Mouse (Mus musculus) forebrain, embryonic 10.5 days (tissue): ENCODE measurements around the gene Hils1. TPM values are rescaled to one million over a fixed set of nuclear protein-coding genes. Genes with fewer than 3 reads are reported as not detected.
A peak's percentile ranks its signal among the peaks of the same experiment; 100 is the strongest.
"Not testable (repeated sequence)": the region's sequence is repeated elsewhere in the genome, so short reads cannot be mapped to it uniquely, and the experiment has no call there.

Experiments
- DNase-seq: peaks from one replicate; pipeline ENCODE4 v3.0.0-alpha.2; 2017; ENCODE audit warnings: low spot score; ENCODE audit errors: extremely low spot score
- H3K27ac ChIP-seq: fragments of 300-500 bp; sonication (generic); 2 replicates; pipeline ENCODE4 v1.5.1; 2016; ENCODE audit warnings: mild to moderate bottlenecking
- H3K27me3 ChIP-seq: fragments of 300-500 bp; sonication (generic); 2 replicates; pipeline ENCODE4 v1.6.1; 2016; ENCODE audit warnings: mild to moderate bottlenecking; ENCODE audit not compliant: poor library complexity, severe bottlenecking
- H3K36me3 ChIP-seq: fragments of 300-500 bp; sonication (generic); replicated peaks from 2 replicates; pipeline ENCODE4 v1.6.1; 2016; ENCODE audit warnings: mild to moderate bottlenecking, moderate library complexity
- H3K4me1 ChIP-seq: fragments of 300-500 bp; sonication (generic); 2 replicates; pipeline ENCODE4 v1.6.1; 2016
- H3K4me3 ChIP-seq: fragments of 300-500 bp; sonication (generic); 2 replicates; pipeline ENCODE4 v1.5.1; 2016; ENCODE audit warnings: mild to moderate bottlenecking, moderate library complexity
- H3K9me3 ChIP-seq: fragments of 300-500 bp; sonication (generic); 2 replicates; pipeline ENCODE4 v1.6.1; 2016; ENCODE audit warnings: mild to moderate bottlenecking, moderate library complexity
- WGBS: fragments of 180-500 bp; shearing (Covaris S2); methylation state at CpG from one replicate; pipeline ENCODE4 v1.1.7; 2016; 5-methylcytosine and 5-hydroxymethylcytosine counted together
- polyA plus RNA-seq: library from polyadenylated mRNA; unstranded; fragments of >200 nt; fragmentation: Nextera tagmentation; extraction: Ambion mirVana; gene quantifications from 2 replicates; pipeline ENCODE4 v1.2.1, GENCODE M21; 2016

Hils1 gene
- polyA plus RNA-seq, 1 experiment from 2014 or later, result not detected

DNA sequence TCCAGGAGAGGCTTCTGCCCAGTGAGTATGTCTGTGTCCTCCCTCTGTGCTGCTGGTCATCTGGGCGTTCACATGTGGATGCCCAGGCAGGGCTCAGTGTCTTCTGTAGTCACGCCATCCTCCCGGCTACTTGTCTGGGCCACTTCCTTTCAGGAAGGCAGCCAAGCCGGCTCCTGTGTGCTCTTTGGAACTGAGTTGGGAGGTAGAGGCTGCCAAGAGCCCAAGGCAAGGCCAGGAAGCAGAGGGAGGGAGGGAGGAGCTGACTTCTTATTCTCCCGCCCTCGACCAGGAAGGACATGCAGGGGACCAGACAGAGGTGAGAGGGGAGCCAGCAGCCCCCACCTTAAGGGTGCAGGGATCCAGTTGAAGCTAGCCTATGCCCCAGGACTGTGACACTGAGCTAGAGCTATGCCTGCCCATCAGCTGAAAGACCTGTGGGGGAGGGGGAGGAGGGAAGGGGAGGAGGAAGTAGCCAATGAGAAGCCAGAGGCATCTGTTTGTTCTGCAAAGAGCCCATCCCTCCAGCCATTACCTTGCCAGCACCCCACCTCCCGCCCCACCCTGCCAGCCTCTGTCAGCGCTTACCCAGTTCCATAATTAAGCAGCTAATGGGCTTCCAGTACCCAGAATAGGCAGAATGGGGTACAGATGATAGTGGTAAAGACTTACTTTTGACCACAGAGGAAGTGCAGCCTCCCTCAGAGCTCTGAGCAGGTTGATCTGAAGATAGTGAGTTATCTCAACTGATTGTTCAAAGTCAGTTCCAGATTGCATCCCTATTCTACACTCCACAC, 9.1 kb upstream of the Hils1 start:
- H3K36me3 ChIP-seq, result no peaks in the 10 kb centered on the region
- H3K27ac ChIP-seq, result peak overlapping the region; percentile 63
- 26% methylated on average over 8 of the region's 8 CpGs for WGBS
- H3K9me3 ChIP-seq, result no peaks in the 10 kb centered on the region
- peaks cover 4% of the 10 kb centered on the region; the same call in 1 of the 2 replicates for H3K27me3 ChIP-seq
- DNase-seq, result no peak
- H3K4me1 ChIP-seq, result peaks cover 30% of the 10 kb centered on the region
- H3K4me3 ChIP-seq, result no peak overlapping the region; the same call in 1 of the 2 replicates

DNA sequence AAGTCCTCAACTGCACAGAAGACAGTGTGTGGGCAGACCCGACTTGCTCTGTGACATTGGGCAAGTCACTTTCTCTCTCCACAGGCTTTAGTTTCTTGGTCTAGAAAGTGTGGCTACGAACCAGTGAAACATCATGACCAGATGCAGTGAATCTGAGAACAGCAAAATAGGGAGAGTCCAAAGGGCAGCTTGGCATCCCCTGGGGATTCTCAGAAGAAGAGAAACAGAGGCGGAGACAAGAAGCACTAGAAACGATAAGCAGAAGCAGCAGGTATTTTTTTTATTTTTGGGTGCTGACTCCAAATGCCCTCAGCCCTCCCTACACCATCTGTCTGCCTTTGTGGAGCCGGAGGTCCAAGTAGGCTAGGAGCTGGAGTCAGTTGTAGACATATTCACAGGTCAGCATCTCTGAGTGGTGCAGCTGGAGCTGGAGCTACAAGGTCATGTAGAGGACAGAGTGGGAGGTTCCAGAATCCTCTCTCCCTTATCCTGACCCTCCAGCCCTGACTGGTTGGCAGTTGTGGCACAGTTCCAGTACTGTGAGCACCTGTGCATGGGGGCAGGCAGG, 4.8 kb upstream of the Hils1 start:
- Histone ChIP-seq H3K4me1 (peaks cover 19% of the 10 kb centered on the region), H3K27me3 (no peaks in the 10 kb centered on the region), H3K36me3 (no peaks in the 10 kb centered on the region), H3K27ac (no peak overlapping the region), H3K9me3 (no peaks in the 10 kb centered on the region), H3K4me3 (no peak overlapping the region)
- WGBS, result 87% methylated on average over 5 of the region's 5 CpGs
- no peak for DNase-seq

DNA sequence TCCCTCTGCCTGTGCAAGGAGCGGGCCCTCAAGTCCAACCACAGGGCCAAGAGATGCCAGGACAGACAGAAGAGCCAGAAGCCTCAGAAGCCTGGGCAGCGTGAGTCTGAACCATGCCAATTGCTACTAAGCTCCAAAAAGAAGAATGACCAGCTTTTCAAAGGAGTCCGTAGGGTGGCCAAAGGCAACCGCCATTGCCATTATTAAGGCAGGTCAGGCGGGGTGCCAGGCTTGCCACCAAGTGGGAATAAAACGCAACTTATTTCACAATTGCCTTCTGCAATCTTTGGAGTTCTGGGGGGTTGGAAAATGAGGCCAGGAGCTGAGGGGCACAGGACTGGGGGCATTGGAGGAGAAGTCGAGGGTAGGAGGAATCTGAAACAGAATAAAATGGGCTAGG, 794 bp downstream of the Hils1 start:
- Histone ChIP-seq H3K9me3 (no peaks in the 10 kb centered on the region), H3K27me3 (peaks cover 27% of the 10 kb centered on the region), H3K4me1 (peaks cover 10% of the 10 kb centered on the region), H3K4me3 (no peak overlapping the region), H3K27ac (no peak overlapping the region), H3K36me3 (no peaks in the 10 kb centered on the region)
- no peak for DNase-seq
- WGBS, result 82% methylated on average over 7 of the region's 7 CpGs

DNA sequence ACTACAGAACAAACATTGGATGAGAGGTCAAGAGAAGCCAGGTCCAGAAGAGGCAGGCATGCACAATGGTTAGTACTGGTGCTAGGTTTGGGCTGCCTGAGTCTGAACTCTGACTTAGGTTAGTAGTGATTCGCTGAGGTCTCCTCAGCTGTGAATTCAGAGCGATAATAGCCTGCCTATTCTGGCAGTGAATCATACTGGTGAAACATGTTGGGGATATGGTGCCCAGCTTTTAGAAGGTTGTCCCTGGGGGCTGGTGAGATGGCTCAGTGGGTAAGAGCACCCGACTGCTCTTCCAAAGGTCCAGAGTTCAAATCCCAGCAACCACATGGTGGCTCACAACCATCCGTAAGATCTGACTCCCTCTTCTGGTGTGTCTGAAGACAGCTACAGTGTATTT, 2.3 kb downstream of the Hils1 start:
- H3K9me3 ChIP-seq, H3K36me3 ChIP-seq, H3K27ac ChIP-seq, H3K4me1 ChIP-seq, H3K4me3 ChIP-seq, DNase-seq: not testable (repeated sequence)
- H3K27me3 ChIP-seq, result peaks cover 27% of the 10 kb centered on the region
- 90% methylated on average over 4 of the region's 4 CpGs for WGBS

DNA sequence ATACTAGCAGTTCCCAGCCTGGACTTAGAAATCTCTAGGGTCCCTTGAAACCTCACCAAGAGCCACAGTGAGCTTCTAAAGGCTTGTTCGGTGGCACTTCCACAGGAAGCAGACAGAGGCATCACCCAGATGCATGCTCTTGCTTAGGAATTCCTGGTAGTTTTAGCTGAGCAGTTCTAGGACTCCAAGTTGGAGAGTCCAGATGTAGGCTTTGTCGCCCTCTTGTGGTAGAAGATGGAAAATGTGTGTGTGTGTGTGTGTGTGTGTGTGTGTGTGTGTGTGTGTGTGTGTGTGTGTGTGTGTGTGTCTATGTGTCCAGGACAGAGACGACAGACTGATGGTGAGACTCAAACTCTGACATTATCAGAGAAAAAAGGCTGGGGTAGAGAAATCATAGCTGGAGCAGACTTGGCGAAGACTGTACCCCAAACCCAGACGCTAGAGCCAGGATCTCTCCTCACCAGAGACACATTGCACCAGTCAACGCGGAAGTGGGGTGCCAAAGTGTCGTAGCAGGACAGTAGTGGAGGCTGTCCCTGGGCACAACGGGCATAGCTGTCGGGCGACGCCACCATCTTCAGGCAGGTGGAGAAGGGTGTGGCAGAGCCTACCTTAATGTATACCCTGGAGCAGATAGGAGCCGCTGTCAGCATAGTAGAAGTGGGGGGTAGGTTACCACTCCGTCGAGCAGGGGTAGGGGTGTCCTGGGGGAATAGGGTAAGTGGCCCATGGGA, 3.0 kb downstream of the Hils1 start:
- Histone ChIP-seq H3K4me1 (peaks cover 8% of the 10 kb centered on the region; the same call in 1 of the 2 replicates), H3K27ac (no peak overlapping the region), H3K9me3 (no peaks in the 10 kb centered on the region), H3K4me3 (no peak overlapping the region), H3K36me3 (no peaks in the 10 kb centered on the region), H3K27me3 (peaks cover 27% of the 10 kb centered on the region)
- WGBS, result 64% methylated on average over 15 of the region's 15 CpGs
- DNase-seq, result peak; percentile 60

DNA sequence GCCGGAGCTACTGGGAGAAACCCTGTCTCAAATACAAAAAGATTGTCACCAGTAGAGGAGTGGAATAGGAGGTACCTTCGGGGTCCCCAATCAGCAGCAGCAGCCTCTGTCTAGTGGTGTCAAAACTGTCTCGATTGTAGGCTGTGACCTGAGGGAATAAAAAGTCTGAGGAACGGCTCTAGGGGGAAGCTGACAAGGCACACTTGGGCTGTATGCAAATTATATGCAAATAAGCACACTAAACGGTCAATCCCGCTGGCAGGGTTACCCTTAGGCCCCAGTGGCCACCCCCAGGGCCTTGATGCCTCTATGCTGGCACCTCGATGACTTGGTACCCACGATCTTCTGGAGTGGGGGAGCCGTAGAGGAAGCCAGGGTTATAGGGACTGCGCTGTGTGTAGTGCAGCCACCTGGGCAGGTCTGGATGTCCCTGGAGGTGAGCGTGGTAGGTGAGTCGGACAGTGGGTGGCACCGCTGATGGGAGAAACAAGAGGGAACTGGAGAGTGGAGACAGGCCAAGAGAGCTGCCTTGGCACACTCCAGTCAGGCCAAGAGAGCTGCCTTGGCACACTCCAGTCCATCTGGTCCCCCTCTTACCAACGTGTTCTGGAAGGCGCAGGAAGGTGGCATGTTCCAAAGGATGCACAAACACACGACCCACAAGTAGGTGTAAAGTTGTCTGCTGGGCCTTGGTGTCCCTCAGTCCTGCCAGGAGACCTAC, 4.7 kb downstream of the Hils1 start:
- 73% methylated on average over 16 of the region's 16 CpGs for WGBS
- no peak for DNase-seq
- H3K36me3 ChIP-seq, result no peaks in the 10 kb centered on the region
- H3K27me3 ChIP-seq, result peaks cover 27% of the 10 kb centered on the region
- no peak overlapping the region for H3K4me3 ChIP-seq
- no peaks in the 10 kb centered on the region for H3K9me3 ChIP-seq
- H3K27ac ChIP-seq, result no peak overlapping the region
- H3K4me1 ChIP-seq, result peaks cover 8% of the 10 kb centered on the region; the same call in 1 of the 2 replicates

- Histone ChIP-seq H3K4me1 (peaks cover 9% of the 10 kb centered on the region; the same call in 1 of the 2 replicates), H3K36me3 (no peaks in the 10 kb centered on the region), H3K27me3 (peaks cover 27% of the 10 kb centered on the region), H3K9me3 (no peaks in the 10 kb centered on the region), H3K27ac (no peak overlapping the region), H3K4me3 (no peak overlapping the region)
- 66% methylated on average over 5 of the region's 5 CpGs for WGBS
- DNase-seq, result no peak
These were observed 5.5 kb downstream of the Hils1 start for GRCm38 (mm10) chr11:94972887-94973286.

DNA sequence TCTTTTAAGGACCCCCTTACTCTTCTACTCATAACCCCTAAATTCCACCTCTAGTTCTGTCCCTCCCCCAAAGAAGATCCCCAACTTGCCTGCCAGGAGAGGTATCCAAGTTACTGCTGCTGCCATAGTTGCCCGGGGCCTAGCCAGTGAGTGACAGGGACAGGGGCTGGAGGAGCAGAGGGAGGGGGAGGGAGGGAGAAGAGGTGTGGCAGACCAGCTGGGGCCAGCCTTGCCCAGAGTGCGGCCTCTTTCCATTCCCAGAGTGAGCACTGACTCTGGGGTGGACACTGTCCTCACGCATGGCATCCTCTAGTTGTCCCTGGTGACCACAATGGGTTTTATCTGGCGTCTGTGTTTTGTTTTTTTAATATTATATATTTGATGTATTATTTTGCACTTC, 5.9 kb downstream of the Hils1 start:
- H3K27ac ChIP-seq, result no peak overlapping the region
- no peaks in the 10 kb centered on the region for H3K9me3 ChIP-seq
- WGBS, result 53% methylated on average over 4 of the region's 4 CpGs
- DNase-seq, result no peak
- no peaks in the 10 kb centered on the region for H3K36me3 ChIP-seq
- peaks cover 27% of the 10 kb centered on the region for H3K27me3 ChIP-seq
- peaks cover 13% of the 10 kb centered on the region for H3K4me1 ChIP-seq
- no peak overlapping the region for H3K4me3 ChIP-seq

DNA sequence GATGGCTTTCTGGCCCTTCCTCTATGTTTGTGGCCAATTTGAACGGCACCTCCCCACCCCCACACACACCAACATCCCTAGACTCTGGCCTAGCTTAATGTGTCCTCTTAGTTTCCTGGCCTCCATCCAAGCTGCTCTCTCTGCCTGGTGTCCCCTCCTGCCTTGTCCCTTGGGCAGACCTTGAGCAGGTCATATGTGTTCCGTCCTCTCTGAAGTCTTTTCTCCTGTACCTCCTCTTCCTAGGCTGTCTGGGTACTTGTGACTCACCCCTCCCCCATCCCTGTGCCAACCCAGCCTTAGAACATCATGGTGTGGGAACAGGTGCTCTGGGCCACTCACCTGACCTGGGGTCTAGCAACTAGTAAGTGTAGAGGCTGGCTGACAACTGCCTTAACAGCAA, 7.6 kb downstream of the Hils1 start:
- no peak for DNase-seq
- H3K4me1 ChIP-seq, result peaks cover 29% of the 10 kb centered on the region
- WGBS, result 92% methylated on average over 2 of the region's 2 CpGs
- peaks cover 20% of the 10 kb centered on the region for H3K27me3 ChIP-seq
- H3K36me3 ChIP-seq, result no peaks in the 10 kb centered on the region
- H3K4me3 ChIP-seq, result no peak overlapping the region
- H3K9me3 ChIP-seq, result no peaks in the 10 kb centered on the region
- no peak overlapping the region for H3K27ac ChIP-seq

DNA sequence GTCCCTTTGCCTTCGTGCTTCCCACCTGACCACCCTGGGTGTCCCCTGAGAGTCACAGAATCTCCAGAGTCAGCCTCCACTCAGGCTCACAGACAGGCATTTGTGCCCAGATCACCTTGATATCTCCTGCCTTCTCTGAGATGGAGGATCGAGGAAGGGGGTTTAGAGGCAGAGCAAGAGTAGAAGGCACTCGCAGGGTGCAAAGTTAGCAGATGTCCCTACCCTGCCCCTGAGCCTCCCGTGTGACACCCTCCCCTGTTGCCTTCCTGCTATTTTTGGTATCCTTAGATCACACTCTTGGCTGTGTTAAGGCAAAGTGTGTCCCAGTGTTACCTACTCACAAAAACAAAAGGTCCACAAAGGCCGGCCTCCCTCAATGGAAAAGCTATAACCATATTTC, 8.8 kb downstream of the Hils1 start, which contains the start of gene Sgca:
Gene Sgca (minus strand): TSS at position 129 of the 400 bp plus-strand sequence.
- peaks cover 14% of the 10 kb centered on the region for H3K27me3 ChIP-seq
- no peaks in the 10 kb centered on the region for H3K36me3 ChIP-seq
- WGBS, result 76% methylated on average over 5 of the region's 5 CpGs
- no peak within 1 kb of the TSS for H3K27ac ChIP-seq
- H3K4me1 ChIP-seq, result peaks cover 29% of the 10 kb centered on the region
- DNase-seq, result no peak
- no peak within 1 kb of the TSS for H3K4me3 ChIP-seq
- no peaks in the 10 kb centered on the region for H3K9me3 ChIP-seq

- H3K9me3 ChIP-seq, result no peaks in the 10 kb centered on the region
- DNase-seq, result no peak
- 52% methylated on average over 9 of the region's 9 CpGs for WGBS
- no peaks in the 10 kb centered on the region for H3K36me3 ChIP-seq
- no peaks in the 10 kb centered on the region for H3K27me3 ChIP-seq
- H3K4me1 ChIP-seq, result peaks cover 22% of the 10 kb centered on the region
- H3K4me3 ChIP-seq, result peak overlapping the region; percentile 42
- peak overlapping the region; percentile 88 for H3K27ac ChIP-seq
These were observed 11.0 kb downstream of the Hils1 start for GRCm38 (mm10) chr11:94978178-94978915.

DNA sequence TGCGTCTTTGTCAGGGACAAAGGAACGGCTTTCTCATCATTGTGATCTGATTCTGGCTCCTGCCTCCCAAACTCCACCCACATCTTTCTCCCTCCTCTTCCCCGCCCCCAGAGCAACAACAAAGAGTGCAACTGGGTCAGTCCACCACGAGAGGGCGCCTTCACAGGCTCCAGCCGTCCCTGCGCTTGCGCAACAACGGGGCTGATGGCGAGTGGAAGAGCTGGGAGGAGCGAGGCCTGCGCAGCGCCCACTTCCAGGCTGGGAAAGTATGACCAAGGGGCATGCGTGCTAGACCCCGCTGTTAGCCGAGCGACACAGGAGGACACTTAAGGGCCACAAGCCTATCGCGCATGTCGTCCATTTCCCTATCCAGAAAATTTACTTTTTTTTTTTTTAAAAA, 11.6 kb downstream of the Hils1 start:
- peak; percentile 97 for DNase-seq
- peak overlapping the region; percentile 88 for H3K27ac ChIP-seq
- under 1% methylated on average over 20 of the region's 20 CpGs for WGBS
- no peaks in the 10 kb centered on the region for H3K9me3 ChIP-seq
- H3K36me3 ChIP-seq, result no peaks in the 10 kb centered on the region
- H3K4me1 ChIP-seq, result peaks cover 21% of the 10 kb centered on the region
- H3K27me3 ChIP-seq, result no peaks in the 10 kb centered on the region
- H3K4me3 ChIP-seq, result peak overlapping the region; percentile 42
